Mouse (Mus musculus): ENCODE measurements around the gene Ube2n.

- TF ChIP-seq POLR2A (IDR thresholded peaks at IDR 0.05; ENCODE audit: control insufficient read depth, extremely low read depth, insufficient read depth, low read length, poor library complexity) (no peak), CTCF (IDR thresholded peaks at IDR 0.05; ENCODE audit: borderline replicate concordance, control insufficient read depth, extremely low read depth, insufficient read depth, low read length, poor library complexity) (no peak)
Measured at GRCm38 (mm10) chr10:95560394-95560983, 45.5 kb downstream of the Ube2n start.
